Mouse (Mus musculus): ENCODE results near the gene Fam13a. TPM values are rescaled to one million over a fixed set of nuclear protein-coding genes. Genes with fewer than 3 reads are reported as not detected.

The Fam13a gene
- polyA plus RNA-seq, 1 experiment from 2014 or later = 7.4 TPM

GRCm38 (mm10) chr6:58929911-58930431 lies 94.4 kb downstream of the Fam13a start:
- H3K36me3 ChIP-seq = 0 out of 2 replicates have a peak, but pooled peaks cover 3% of the 10 kb centered on the region

GRCm38 (mm10) chr6:58927881-58928280 lies 96.5 kb downstream of the Fam13a start:
- ATAC-seq (ENCODE audit: low FRiP score, low read depth) = no peak
- H3K4me2 ChIP-seq (replicated peaks) = no peak overlapping the region
- no peaks in the 10 kb centered on the region for H3K9me3 ChIP-seq
- no peak overlapping the region for H3K4me3 ChIP-seq
- WGBS = 74% methylated on average over 2 of the region's 2 CpGs
- H3K4me1 ChIP-seq = peaks cover 6% of the 10 kb centered on the region; the same call in 1 of the 2 replicates
- no peaks in the 10 kb centered on the region for H3K27me3 ChIP-seq
- H3K27ac ChIP-seq = no peak overlapping the region
- H3K36me3 ChIP-seq = no peaks in the 10 kb centered on the region
- H3K9ac ChIP-seq = no peak overlapping the region

More at GRCm38 (mm10) chr6:58929911-58930431, 94.4 kb downstream of the Fam13a start:
- H3K9ac ChIP-seq = no peak overlapping the region
- H3K9me3 ChIP-seq = no peaks in the 10 kb centered on the region
- H3K4me2 ChIP-seq (replicated peaks) = no peak overlapping the region
- H3K27ac ChIP-seq = no peak overlapping the region
- no peaks in the 10 kb centered on the region for H3K27me3 ChIP-seq
- no peak for ATAC-seq (ENCODE audit: low FRiP score, low read depth)
- 85% methylated on average over 9 of the region's 9 CpGs for WGBS
- H3K4me1 ChIP-seq = peaks cover 10% of the 10 kb centered on the region; the same call in 1 of the 2 replicates
- H3K4me3 ChIP-seq = no peak overlapping the region

GRCm38 (mm10) chr6:58922511-58922910 lies 101.8 kb downstream of the Fam13a start:
- Histone ChIP-seq H3K4me1 (no peaks in the 10 kb centered on the region), H3K4me2 (replicated peaks) (no peak overlapping the region), H3K4me3 (no peak overlapping the region), H3K36me3 (0 out of 2 replicates have a peak, but pooled peaks cover 3% of the 10 kb centered on the region), H3K27ac (no peak overlapping the region), H3K9ac (no peak overlapping the region), H3K27me3 (no peaks in the 10 kb centered on the region), H3K9me3 (no peaks in the 10 kb centered on the region)
- 84% methylated on average over 5 of the region's 5 CpGs for WGBS
- ATAC-seq (ENCODE audit: low FRiP score, low read depth) = no peak

GRCm38 (mm10) chr6:58921623-58922022 lies 102.7 kb downstream of the Fam13a start:
- H3K36me3 ChIP-seq = 0 out of 2 replicates have a peak, but pooled peaks cover 3% of the 10 kb centered on the region
- H3K4me3 ChIP-seq = no peak overlapping the region
- H3K27ac ChIP-seq = no peak overlapping the region
- no peaks in the 10 kb centered on the region for H3K27me3 ChIP-seq
- 52% methylated on average over 3 of the region's 3 CpGs for WGBS
- no peak for ATAC-seq (ENCODE audit: low FRiP score, low read depth)
- H3K4me2 ChIP-seq (replicated peaks) = no peak overlapping the region
- H3K9me3 ChIP-seq = no peaks in the 10 kb centered on the region
- no peaks in the 10 kb centered on the region for H3K4me1 ChIP-seq
- H3K9ac ChIP-seq = no peak overlapping the region

GRCm38 (mm10) chr6:58920735-58921134 lies 103.6 kb downstream of the Fam13a start:
- H3K27ac ChIP-seq = no peak overlapping the region
- H3K27me3 ChIP-seq = no peaks in the 10 kb centered on the region
- peaks cover 7% of the 10 kb centered on the region; the same call in 1 of the 2 replicates for H3K36me3 ChIP-seq
- H3K9me3 ChIP-seq = no peaks in the 10 kb centered on the region
- no peak for ATAC-seq (ENCODE audit: low FRiP score, low read depth)
- H3K4me3 ChIP-seq = no peak overlapping the region
- H3K4me2 ChIP-seq (replicated peaks) = no peak overlapping the region
- 84% methylated on average over 6 of the region's 6 CpGs for WGBS
- no peaks in the 10 kb centered on the region for H3K4me1 ChIP-seq
- H3K9ac ChIP-seq = no peak overlapping the region

- H3K4me2 ChIP-seq (replicated peaks) = no peak overlapping the region
- H3K4me3 ChIP-seq = no peak overlapping the region
- no peak overlapping the region for H3K27ac ChIP-seq
- no peak overlapping the region for H3K9ac ChIP-seq
- H3K4me1 ChIP-seq = no peaks in the 10 kb centered on the region
- peaks cover 7% of the 10 kb centered on the region; the same call in 1 of the 2 replicates for H3K36me3 ChIP-seq
- H3K9me3 ChIP-seq = no peaks in the 10 kb centered on the region
- 91% methylated on average over 5 of the region's 5 CpGs for WGBS
- no peaks in the 10 kb centered on the region for H3K27me3 ChIP-seq
- no peak for ATAC-seq (ENCODE audit: low FRiP score, low read depth)
Observed at GRCm38 (mm10) chr6:58916498-58916897, 107.9 kb downstream of the Fam13a start.

- Histone ChIP-seq H3K4me2 (replicated peaks) (no peak overlapping the region), H3K4me1 (no peaks in the 10 kb centered on the region), H3K27me3 (no peaks in the 10 kb centered on the region), H3K9ac (no peak overlapping the region), H3K9me3 (no peaks in the 10 kb centered on the region), H3K36me3 (peaks cover 7% of the 10 kb centered on the region; the same call in 1 of the 2 replicates), H3K4me3 (no peak overlapping the region), H3K27ac (no peak overlapping the region)
- whole genome bisulfite sequencing = 76% methylated on average over 5 of the region's 5 CpGs
- ATAC-seq (ENCODE audit: low FRiP score, low read depth) = no peak
Observed at GRCm38 (mm10) chr6:58913971-58914370, 110.4 kb downstream of the Fam13a start.

- ATAC-seq (ENCODE audit: low FRiP score, low read depth) = no peak
- Histone ChIP-seq H3K4me3 (no peak overlapping the region), H3K36me3 (peaks cover 4% of the 10 kb centered on the region; the same call in 1 of the 2 replicates), H3K4me1 (no peaks in the 10 kb centered on the region), H3K27me3 (no peaks in the 10 kb centered on the region), H3K9me3 (no peaks in the 10 kb centered on the region), H3K4me2 (replicated peaks) (no peak overlapping the region), H3K9ac (no peak overlapping the region), H3K27ac (no peak overlapping the region)
- 71% methylated on average over 3 of the region's 3 CpGs for WGBS
Observed at GRCm38 (mm10) chr6:58913551-58913950, 110.8 kb downstream of the Fam13a start.

- Histone ChIP-seq H3K9me3 (no peaks in the 10 kb centered on the region), H3K4me2 (replicated peaks) (no peak overlapping the region), H3K9ac (no peak overlapping the region), H3K27me3 (no peaks in the 10 kb centered on the region), H3K4me3 (no peak overlapping the region), H3K27ac (no peak overlapping the region), H3K36me3 (peaks cover 4% of the 10 kb centered on the region; the same call in 1 of the 2 replicates), H3K4me1 (no peaks in the 10 kb centered on the region)
- ATAC-seq (ENCODE audit: low FRiP score, low read depth) = no peak
- whole genome bisulfite sequencing = 81% methylated on average over 5 of the region's 5 CpGs
Observed at GRCm38 (mm10) chr6:58912842-58913241, 111.5 kb downstream of the Fam13a start.

GRCm38 (mm10) chr6:58907791-58908190 lies 116.6 kb downstream of the Fam13a start:
- Histone ChIP-seq H3K9ac (no peak overlapping the region), H3K9me3 (peaks cover 20% of the 10 kb centered on the region), H3K4me3 (no peak overlapping the region), H3K4me1 (peaks cover 6% of the 10 kb centered on the region), H3K27ac (no peak overlapping the region), H3K27me3 (no peaks in the 10 kb centered on the region), H3K36me3 (no peaks in the 10 kb centered on the region; the same call in 1 of the 2 replicates), H3K4me2 (replicated peaks) (no peak overlapping the region)
- no peak for ATAC-seq (ENCODE audit: low FRiP score, low read depth)
- 62% methylated on average over 2 of the region's 2 CpGs for WGBS

GRCm38 (mm10) chr6:58907336-58907735 lies 117.0 kb downstream of the Fam13a start:
- peak overlapping the region; percentile 47 for H3K4me3 ChIP-seq
- H3K9me3 ChIP-seq = peaks cover 20% of the 10 kb centered on the region
- no peak for ATAC-seq (ENCODE audit: low FRiP score, low read depth)
- 71% methylated on average over 8 of the region's 8 CpGs for WGBS
- peaks cover 6% of the 10 kb centered on the region for H3K4me1 ChIP-seq
- H3K9ac ChIP-seq = no peak overlapping the region
- H3K27ac ChIP-seq = no peak overlapping the region
- H3K4me2 ChIP-seq (replicated peaks) = peak overlapping the region; percentile 74
- H3K27me3 ChIP-seq = no peaks in the 10 kb centered on the region
- H3K36me3 ChIP-seq = no peaks in the 10 kb centered on the region; the same call in 1 of the 2 replicates

GRCm38 (mm10) chr6:58906852-58907261 lies 117.5 kb downstream of the Fam13a start, which contains the start of gene Nap1l5:
Gene Nap1l5, minus strand, starts transcription at chr6:58907076.
- Histone ChIP-seq H3K27ac (no peak within 1 kb of the TSS), H3K4me1 (peaks cover 8% of the 10 kb centered on the region), H3K27me3 (no peaks in the 10 kb centered on the region), H3K9me3 (peaks cover 20% of the 10 kb centered on the region), H3K9ac (peak within 1 kb of the TSS; percentile 43; the same call in 1 of the 2 replicates), H3K36me3 (no peaks in the 10 kb centered on the region; the same call in 1 of the 2 replicates), H3K4me2 (replicated peaks) (peak within 1 kb of the TSS; percentile 74), H3K4me3 (peak within 1 kb of the TSS; percentile 47)
- 51% methylated on average over 34 of the region's 34 CpGs for WGBS
- peak; percentile 64; the same call in 1 of the 2 replicates for ATAC-seq (ENCODE audit: low FRiP score, low read depth)

Data from limb, embryonic 13.5 days (tissue).